Mouse (Mus musculus) liver, adult 2 months (tissue): ENCODE measurements around the gene Hyal2.

Experiments used
- CTCF ChIP-seq: fragments of 200-500 bp; IDR thresholded peaks from 2 replicates; pipeline ENCODE4 v1.5.1; 2011; ENCODE audit warnings: low read depth, low read length, control low read depth
- POLR2A ChIP-seq: fragments of 200-500 bp; IDR thresholded peaks from 2 replicates; pipeline ENCODE4 v1.6.1; 2011; ENCODE audit warnings: low read length, control low read depth; ENCODE audit not compliant: insufficient read depth; ENCODE audit errors: extremely low read depth

DNA sequence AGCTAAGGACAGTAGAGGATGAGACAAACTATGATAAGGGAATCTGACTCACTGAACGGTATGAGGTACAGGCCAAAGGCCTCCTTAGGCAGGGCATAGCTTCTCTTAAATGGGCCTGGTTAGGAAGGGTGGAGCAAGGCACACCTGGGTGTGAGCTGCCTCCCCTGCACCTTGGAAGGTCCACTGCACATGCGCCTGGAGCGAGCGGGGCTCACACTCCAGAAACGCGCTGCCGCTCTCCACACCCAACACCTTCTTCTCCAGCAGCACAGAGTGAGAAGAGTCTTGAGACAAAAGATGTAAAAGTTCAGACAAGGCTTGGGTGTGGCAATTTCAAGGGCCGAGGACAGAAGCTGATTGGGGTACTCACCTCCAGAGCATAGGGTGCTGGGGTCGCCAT is 31.7 kb downstream of the Hyal2 start:
- TF ChIP-seq CTCF, result no peak
- no peak for TF ChIP-seq POLR2A
